Mouse (Mus musculus): Measurements from ENCODE around the gene Tnni1.

Tnni1 gene

DNA sequence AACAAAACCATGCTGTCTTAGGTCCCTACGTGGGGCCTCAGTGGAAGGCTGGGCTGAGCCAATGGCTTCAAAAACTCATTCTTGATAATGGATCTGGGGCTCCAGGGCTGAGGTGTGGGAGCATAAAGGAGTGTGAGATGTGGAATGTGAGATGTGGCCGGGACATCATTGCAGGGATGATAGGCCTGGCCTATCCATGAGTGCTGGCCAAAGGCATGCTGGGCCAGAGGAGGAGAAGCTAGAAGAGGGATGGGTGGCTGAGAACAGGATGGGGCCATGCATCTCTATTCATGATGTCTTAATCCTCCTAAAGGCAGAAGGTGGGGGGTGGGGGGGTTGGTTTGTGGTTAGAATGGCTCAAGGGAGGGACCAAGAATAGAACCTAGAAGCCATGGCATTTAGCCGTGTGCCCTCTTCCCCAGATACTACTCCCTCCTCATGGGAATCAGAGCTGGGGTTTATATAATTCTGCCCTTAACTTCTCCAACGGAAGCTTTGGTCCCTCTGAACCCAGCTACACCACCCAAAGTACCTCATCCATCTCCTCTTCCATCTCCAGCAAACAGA, 11.8 kb upstream of the Tnni1 start:
- DNase-seq (ENCODE audit: low read depth) = no peak

DNA sequence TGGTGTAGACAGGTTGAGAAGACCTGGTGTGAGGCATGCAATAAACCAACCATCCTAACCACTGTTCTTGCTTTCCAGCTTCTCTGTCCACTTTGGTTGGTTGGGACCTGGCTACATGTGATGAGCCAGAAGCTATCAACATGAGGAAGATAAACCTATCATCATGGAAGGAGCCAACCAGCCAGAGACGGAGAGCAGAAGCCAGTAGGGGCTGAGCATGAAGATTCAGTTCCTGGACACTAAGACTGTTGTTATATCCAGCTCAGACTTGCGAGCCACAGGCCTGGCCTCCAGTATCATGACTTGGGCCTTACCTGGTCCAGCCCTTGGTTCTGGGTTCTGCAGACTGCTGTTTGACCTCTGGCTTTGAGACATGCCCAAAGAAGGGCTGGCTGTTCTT, 10.8 kb upstream of the Tnni1 start:
- DNase-seq (ENCODE audit: low read depth) = no peak

DNA sequence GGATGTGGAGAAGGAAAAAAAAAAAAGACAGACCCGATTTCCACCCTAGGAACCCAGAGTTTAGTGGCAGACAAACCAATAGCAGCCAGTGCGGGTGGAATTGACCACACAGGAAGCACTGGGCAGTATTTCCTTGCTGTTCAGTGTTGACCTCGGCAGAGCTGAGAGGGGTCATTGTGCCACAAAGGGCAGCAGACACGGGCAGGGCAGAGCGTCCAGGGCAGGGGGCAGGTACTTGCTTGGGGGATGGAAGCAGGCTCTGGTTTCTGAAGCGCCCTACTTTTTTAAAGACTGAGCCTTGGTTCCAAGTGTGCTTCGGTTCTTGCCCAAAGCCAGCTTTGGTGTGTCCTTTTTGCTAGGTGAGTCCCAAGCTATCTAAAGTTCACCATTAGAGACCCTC, 9.0 kb upstream of the Tnni1 start:
- DNase-seq (ENCODE audit: low read depth) = no peak

DNA sequence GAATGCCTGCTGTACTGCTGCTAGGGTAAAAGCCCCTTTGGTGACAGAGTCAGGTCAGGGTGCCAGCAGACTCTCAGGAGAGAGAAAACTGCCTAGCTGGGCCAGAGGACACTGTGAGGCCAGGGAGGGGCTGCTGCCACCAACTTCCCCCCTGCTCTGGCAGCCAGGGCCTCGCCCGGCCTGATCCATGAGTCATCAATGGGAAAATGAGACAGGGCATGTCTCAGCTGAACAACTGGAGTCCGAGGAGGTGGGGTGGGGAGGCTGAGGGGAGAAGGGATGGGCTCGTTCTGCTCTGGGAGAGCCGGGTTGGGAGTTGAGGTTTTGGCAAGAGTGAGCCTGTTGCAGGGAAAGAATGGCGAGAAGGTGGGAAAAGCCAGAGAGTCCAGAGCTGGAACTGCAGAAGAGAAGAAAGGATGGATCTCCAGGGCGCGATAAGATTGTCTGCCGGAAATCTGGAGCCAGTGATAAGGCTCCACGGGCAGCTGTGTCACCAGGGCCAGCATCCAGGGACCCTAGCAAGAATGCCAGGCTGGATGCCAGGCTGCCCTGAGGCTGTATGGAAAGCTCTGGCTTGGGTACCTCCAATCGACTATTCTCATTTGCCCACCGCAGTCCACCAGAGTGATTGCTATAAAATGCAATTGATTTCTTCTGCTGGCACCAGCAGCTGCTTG, 8.2 kb upstream of the Tnni1 start:
- DNase-seq (ENCODE audit: low read depth) = no peak

DNA sequence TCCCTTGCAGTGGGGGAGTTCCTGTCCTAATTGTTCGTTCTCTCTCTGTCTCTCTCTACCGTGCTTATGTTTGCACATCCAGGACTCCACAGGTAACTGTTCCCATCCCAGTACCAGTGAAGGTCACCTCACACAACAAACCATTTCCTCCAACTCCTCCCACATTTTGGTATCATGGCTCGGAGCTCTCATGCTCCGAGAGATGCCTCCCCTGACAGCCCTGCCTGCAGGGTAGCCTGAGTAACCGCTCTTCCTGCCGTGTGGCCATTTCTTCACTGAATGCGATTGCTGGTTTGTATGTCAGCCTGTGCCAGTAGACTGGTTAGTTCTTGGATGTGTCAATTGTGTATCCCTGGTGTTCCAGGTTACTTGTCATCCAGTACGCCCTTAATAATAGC, 7.7 kb upstream of the Tnni1 start:
- no peak for DNase-seq (ENCODE audit: low read depth)

DNA sequence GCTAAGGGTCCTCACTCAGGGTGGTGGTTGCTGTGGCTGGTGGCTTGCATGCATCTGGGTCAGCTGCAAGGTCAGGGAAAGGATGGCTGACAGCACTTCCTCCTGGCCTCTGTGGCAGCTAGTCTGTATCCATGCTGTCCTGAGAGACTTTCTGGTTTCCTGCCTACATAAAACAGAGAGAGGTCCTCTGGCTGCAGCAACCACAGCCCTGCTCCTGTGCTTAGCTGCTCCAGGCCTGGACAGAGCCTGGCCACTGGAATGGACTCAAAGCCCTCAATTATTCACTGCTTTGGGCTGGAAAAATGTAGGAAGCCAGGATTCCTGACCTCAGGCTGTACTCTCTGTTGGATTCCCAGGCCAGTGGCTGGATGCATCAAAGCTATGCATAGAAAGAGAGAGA, 2.6 kb upstream of the Tnni1 start:
- no peak for DNase-seq (ENCODE audit: low read depth)

DNA sequence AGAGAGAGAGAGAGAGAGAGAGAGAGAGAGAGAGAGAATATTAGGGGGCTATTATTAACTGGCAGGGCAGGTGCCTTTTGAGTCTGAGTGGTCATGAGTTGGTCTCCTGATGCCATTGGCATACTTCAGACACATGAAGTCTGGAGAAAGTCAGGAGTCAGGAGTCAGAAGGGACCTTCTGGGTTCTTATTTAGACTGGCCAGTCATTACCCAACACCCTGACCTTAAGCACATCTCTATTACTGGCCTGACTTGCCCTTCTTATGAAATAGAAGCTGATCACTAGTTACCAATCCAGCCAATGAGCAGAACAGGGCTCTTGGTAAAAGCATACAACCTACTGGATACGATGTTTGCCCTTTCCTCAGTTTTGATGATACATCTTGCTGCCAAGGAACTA, 2.2 kb upstream of the Tnni1 start:
- DNase-seq (ENCODE audit: low read depth) = no peak

DNA sequence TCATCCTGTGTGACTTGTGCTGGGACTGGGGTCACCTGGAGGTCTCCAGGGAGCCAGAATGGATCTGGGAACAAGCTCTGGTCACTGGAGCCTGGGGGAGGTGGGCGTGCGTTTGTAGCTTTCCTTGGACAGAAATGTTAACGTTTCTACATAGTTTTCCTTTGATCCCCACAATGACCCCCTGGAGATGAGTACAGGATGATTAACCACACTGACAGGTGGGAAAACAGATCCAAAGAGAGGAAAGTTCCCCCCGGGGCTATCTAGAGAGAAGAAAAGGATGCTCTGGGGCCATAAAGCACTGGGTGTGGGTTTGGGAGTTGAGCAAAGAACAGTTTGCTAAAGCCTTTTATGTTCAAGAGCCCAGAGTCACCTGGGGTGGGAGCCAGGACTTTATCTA, 1.4 kb downstream of the Tnni1 start:
- no peak for DNase-seq (ENCODE audit: low read depth)

DNA sequence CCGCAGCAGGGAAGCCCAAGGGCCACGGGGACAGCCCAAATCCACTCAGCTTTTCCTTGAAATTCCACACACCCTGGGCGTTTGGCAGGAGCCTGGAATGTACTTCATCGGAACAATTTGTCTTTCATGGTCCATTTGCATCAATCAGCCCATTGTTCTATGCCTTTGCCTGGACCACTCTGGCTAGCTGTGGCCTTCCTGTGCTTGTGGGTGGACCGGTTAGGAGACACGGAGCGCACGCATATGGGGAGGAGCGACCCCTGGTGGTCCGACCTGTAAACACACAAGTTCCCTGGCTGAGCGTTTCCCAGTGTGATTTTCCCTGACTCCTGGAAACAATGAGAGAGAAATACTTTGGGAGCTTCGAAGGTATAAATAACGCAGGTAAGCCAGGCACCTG, 2.0 kb downstream of the Tnni1 start:
- no peak for DNase-seq (ENCODE audit: low read depth)

DNA sequence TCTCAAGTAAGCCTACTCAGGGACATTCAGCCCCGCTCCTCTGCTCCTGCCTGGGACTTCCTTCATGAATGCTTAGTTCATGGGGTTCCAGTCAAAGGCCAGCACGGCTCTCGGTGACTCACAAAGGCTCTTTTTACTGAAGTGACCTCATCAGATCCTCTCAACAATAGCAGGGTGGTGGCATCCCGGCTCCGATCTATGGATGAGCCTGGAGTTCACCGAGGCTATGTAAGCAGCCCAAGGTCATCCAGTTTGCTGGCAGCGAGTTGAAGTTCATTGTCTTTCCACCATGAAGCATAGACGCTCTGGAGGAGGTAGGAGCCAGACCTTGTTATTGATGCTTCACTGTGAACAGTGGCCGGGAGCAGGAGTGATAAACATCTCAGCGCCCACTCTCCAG, 3.6 kb downstream of the Tnni1 start:
- no peak for DNase-seq (ENCODE audit: low read depth)

DNA sequence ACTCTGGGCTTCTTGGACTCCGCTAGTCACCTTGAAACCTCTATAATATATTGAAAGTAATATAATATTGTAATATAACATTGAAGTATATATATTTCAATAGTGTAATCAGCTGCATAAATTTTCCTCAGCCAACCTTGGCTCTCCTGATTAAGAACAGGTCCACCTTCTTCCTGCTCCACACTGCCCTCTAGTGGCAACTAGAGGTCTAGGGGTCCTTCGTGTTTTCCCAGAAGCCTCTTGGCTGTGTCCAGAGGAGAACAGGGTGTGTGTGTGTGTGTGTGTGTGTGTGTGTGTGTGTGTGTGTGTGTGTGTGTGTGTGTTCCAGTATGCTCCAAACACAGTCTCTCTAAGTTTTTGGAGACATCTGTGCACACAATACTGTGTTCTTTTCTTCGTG, 8.6 kb downstream of the Tnni1 start:
- peak; percentile 81 for DNase-seq (ENCODE audit: low read depth)

DNA sequence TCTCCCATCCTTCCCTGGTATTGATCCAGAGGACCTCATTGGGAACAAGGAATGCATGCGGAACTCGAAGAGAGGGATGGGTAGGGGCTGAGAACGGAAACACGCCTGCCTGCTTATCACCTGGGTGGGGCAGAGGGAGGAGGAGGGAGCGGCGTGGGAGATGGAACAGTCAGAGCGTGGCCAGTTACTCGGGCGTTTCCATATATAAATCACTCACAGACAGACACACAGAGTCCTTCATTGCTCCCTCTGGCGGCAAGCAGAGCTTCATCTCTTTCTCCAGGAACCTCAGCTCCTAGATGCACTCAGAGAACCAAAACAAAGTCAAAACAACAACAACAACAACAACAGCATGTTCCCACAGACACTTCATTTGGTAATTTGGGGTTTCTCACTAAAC, 9.5 kb downstream of the Tnni1 start:
- DNase-seq (ENCODE audit: low read depth) = no peak

DNA sequence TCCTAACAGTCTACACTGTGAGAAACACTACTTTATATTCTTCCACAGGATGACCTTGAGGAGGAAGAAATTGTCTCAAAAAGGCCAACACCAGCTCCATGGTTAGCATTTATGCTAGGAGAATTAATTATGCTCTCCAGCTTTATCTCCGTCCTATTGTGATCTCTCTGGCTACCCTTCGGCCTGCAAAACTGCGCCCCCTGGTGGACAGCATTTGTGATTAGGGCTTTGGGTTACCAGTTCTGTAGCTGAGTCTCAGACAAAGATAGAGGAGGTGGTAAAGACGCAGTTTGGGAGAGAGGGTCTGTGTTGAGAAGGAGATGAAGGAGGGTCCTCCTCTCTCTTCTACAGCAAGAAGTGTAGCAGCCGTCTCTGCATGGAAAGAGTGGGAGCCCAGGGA, 10.6 kb downstream of the Tnni1 start:
- peak; percentile 63 for DNase-seq (ENCODE audit: low read depth)

DNA sequence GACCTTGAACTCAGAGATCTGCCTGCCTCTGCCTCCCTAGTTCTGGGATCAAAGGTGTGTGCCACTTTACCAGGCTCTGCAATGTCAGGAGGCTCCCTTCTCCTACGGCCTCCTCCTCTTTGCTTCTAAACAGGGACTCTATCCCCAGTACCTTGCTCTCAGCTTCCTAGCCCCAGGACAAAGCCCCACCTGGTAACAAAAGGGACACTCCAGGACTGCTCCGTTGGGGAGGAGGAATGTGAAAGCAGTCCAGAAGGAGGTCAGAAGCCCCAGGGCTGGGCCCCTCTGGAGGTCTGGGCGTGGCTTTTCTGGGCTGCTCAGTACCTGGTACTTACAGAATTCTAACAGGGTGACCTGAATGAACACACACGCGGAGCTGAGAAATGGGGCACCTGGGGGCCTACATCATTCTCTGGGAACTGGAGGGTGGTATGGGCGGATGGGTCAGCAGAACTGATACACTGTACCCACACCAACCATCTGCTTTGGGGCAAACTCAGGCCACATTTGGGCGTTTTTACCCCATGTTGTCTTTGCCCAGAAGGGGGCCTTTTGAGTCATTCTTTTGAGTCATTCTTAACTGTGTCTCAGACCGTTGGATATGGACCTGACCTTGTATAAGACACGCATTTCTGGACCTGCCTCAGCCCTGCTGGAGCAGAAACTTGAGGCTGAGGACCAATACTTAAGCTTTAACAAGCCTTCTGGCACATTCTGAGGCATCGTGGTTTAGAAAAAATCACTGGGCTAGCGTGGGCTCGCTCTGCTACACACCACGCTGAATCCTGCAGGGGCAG, 13.1 kb downstream of the Tnni1 start:
- DNase-seq (ENCODE audit: low read depth) = no peak

DNA sequence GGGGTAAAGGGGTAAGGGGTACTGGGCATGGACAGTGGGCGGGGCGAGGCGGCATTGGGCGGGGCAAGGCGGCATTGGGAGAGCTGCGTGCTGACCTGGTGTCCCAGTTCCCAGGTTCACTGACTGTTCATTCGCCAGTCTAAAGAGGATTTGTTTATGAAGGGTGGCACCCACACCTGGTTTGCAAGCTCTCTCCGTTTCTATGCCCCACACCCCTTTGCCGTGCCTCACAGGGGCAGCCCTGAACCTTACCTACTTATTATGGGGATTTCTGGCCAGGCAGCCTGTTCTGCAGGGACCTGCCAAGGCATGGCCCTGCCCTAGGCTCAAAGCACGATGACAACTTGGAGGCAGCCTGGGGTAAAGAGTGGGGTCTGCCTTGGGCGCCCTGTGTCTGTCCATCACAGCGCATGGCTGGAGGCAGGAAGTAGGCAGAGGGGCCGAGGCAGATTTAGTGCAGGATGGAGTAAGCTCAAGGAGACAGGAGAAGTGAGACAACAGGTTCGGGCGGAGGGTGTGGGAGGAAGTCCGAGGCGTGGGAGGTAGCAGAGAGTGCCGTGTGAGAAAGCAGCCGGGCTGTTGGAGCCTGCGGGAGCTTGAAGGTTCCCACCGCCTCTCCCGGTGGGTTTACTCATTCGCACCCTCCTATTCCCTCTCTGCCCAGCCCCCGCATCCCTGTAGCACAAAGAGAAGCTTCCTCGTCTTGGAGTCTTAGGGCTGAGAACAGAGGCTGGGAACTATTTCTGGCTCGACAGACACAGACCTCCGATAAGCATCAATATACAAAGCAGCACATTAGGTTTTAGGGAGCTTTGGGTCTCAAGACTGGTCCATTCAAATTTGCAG, 14.4 kb downstream of the Tnni1 start:
- DNase-seq (ENCODE audit: low read depth) = no peak

DNA sequence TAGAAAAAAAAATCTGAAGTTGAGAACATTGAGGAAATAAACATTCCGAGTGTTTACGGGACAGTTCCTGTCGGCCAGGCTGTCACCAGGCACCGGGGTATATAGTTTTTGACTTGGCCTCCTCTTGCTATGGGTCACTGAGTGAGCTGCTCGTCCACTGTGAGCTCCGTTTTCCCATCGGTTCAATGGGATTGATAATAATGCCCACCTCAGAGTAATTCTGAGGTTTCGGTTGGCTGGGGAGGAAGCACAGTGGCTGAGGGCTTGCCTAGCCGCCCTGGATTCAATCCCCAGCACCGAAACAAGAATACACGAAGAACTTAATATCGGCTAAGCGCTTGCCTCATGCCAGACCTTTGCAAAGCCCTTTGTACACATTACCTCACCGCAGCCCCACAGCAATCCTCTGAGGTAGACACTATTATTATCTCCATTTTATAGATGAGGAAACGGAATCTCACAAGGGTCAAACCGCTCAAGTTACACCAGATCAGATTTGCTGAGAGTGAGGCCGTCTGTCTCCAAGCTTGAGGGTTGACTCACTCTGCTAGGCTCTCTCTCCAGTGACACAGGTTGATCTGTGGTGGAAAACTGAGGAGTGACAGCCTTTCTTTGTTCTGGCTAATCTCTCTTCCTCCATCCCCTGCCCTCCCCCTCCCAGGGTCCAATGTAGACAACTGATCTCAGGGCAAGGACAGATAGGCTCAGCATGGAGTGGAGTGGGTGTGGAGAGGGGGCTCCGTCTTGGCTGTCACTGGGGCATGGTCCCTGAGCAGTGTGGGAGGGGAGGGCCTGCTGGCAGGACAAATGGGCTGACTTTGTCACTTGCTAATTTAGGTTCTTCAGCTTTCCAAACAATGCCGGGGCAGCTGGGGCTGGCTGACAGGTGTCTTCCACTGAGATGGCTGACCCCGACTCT, 15.2 kb downstream of the Tnni1 start:
- DNase-seq (ENCODE audit: low read depth) = no peak

DNA sequence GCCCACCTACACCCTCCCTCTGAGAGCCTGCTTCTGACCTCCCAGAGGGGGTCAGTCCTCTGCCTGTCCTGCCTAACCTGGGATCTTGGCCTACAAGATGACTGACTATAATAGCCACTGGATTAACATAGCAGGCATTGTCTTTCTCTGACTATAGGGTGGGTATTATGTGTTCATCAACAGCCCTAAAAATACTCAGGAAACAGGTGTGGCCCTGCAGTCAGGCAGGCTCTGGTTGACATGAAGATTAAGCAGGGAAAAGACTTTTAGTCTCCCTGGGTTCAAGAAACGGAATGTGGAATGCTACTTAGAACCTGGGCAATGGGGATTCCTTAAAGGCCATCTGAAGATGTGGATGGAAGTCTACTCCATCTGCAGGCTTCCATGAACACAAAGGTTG, 19.3 kb downstream of the Tnni1 start:
- DNase-seq (ENCODE audit: low read depth) = no peak

DNA sequence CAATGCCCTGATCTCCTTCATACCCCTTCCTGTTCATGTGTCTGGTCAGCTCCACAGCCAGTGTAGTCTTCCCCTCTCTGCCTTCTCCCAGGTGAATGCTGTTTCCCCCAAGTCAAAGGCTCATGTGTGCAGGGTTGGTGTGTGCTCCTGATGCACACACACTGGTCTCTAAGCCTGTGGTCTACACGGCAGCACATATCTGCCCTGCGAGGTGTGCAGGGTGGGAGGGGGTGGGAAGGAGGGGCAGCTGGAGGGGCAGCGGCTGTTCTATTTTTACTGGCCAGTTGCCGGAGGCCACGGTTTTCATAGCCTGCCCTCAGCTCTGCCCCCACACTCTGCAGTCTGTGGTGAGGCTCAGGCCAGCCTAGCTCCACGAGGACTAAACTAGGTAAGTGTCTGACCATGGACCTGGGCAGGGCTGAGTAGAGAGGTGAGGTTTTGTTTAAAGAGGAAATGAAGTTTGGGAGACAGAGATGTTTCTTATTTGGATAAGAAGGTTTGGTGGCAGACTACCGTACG, 19.9 kb downstream of the Tnni1 start:
- no peak for DNase-seq (ENCODE audit: low read depth)

DNA sequence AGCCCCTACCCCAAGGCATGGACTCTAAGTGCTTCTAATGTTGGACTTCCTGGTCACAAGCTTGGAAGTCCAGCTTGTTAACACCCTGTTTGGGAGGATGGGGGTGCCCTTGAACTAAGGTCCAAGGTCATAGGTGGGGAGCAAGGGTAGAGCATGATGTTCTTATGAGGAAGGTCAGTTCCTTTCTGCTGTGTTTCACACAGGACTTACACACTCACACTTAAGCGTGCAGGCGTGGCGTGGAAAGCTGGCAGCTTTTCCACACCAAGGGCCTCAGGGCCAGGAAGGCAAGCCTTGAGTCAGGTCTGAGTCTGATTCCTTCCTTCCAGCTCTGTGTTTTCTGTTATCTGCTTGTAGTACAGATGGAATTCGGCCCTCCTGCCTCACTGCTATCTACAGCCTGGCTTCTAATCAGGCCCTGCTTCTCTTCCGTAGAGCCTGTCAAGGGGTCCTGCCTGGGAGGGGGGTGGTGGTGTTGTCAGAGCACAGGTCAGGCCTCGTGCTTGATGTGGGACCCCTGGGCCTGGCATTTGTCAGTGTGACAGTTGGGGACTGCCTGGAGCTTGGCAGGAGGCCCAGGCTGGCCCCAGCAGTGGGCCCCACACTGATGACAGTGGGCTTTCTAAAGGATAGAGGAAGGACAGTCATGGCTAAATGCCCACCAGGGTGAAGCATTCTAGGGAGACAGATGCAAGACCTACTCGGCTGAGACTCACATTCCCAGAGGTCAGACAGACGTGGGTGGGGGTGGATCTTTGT, 21.1 kb downstream of the Tnni1 start:
- DNase-seq (ENCODE audit: low read depth) = no peak

DNA sequence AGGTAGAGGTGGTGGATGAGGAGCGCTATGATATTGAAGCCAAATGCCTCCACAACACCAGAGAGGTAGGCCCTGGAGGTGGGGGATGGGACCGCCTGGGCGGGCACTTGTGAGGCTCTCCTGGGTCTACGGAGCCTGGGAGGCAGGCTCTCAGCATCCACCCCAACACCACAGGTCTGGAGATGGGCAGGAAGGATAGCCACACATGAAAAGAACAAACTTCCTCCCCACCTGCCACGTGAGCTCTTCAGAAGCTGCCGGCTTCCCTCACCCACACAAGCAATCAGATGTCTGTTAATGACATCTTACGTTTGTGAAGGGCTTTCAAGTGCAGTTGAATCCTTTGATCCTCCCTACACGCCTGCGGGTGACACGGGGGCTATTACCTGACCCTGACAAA, 28.3 kb downstream of the Tnni1 start:
- DNase-seq (ENCODE audit: low read depth) = no peak

DNA sequence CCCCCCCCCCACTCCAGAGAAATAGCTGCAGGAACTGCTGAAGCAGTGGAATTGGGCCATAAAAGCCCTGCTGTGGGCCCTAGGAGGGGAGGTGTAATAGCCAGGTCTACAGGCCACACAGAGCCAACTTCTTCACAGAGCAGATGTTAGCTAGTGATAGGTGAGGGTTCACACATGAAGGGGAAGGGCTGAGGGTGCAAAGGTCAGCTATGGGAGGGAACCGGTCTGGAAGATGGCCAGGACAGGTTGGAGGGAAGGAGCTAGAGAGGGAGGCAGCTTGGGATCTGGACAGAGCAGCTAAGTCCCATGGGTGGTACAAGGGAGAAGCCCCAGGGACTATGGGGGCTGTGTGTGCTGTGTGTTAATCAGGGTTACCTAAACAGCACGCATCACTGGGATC, 30.9 kb downstream of the Tnni1 start:
- no peak for DNase-seq (ENCODE audit: low read depth)

All from c-Kit-positive CD71-negative TER-119-negative erythroid progenitor cells, embryonic 14.5 days (primary cell).